Mouse (Mus musculus) splenic B cell, adult 2 months (primary cell): ENCODE data around the gene Csmd2.

Experiments used
- DNase-seq: peaks from one replicate; pipeline ENCODE4 v3.0.0-alpha.2; 2011; ENCODE audit warnings: low read depth, low spot score
- H3K27me3 ChIP-seq: 2 replicates; pipeline ENCODE4 v1.6.1; 2012; ENCODE audit warnings: mild to moderate bottlenecking, low read length, moderate library complexity, mixed read lengths; ENCODE audit not compliant: control insufficient read depth, poor library complexity, insufficient read depth, severe bottlenecking
- H3K36me3 ChIP-seq: 2 replicates; pipeline ENCODE4 v1.6.1; 2012; ENCODE audit warnings: mild to moderate bottlenecking, low read length, moderate library complexity, mixed read lengths; ENCODE audit not compliant: control insufficient read depth, poor library complexity, insufficient read depth, severe bottlenecking

Gene Csmd2

DNA sequence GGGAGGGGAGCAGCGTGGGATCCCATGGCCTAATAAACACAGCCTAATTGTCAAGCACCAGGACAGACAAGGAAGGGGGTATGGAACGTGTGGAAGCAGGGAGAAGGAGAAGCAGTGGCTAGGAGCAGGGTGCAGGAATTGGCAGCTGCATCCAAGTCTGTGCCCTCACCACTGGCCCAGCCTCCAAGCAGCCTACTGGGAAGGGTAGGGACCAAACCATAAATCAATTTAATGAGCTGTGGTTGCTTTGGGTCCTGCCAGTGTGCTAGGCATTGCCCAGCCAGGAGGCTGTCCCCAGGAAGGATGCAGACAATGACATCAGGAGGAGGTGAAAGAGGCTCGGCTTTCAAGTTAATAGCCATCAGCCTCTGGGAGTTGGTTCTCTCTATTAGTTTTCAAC lies 100.0 kb downstream of the Csmd2 start:
- Histone ChIP-seq H3K27me3 (no peaks in the 10 kb centered on the region), H3K36me3 (no peaks in the 10 kb centered on the region)
- no peak for DNase-seq

- H3K36me3 ChIP-seq = no peaks in the 10 kb centered on the region
- DNase-seq = no peak
- H3K27me3 ChIP-seq = no peaks in the 10 kb centered on the region
These were observed 100.6 kb downstream of the Csmd2 start for GRCm38 (mm10) chr4:128088264-128088663.

- DNase-seq = no peak
- Histone ChIP-seq H3K36me3 (no peaks in the 10 kb centered on the region), H3K27me3 (no peaks in the 10 kb centered on the region)
These were observed 104.3 kb downstream of the Csmd2 start for GRCm38 (mm10) chr4:128091938-128092337.

DNA sequence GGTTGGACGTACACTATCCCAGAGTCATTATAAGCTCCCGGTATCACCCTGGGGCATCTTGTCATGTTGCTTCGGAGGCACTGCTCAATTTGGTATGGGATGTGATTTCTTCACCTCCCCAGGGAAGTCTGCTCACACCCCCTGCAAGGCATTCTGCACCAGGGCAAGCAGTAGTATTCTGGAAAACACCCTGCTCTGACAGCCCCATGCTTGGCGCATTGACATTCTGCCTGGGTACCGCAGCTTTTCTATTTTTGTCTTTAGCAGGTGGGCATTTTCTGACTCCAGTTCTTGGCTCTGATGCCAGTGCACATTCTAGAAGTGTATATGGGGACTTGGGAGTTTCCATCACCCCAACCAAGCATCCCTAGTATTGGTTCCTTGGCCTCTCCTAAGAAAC lies 111.9 kb downstream of the Csmd2 start:
- H3K36me3 ChIP-seq = no peaks in the 10 kb centered on the region
- DNase-seq = no peak
- H3K27me3 ChIP-seq = no peaks in the 10 kb centered on the region

- no peak for DNase-seq
- H3K36me3 ChIP-seq = no peaks in the 10 kb centered on the region
These were observed 112.9 kb downstream of the Csmd2 start for GRCm38 (mm10) chr4:128100541-128100940.

DNA sequence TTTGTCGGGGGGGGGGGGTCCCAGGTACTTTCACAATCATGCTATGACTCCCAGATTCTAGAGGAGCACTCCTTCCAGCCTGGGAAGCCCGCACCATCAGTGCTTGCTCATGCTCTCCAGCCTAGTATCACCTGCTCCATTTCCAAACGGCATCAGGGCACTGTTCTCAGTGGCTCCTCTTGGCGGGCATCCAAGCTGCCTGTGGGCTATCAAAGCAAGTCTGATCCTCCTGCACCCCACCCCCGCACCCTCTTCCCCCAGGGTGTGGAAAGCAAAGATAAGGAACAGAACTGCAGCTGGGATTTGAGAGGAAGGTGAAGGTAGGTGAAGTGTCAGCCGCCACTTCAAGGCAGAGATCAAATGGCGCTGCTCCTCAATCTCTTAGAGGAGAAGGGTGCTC lies 128.7 kb downstream of the Csmd2 start:
- H3K27me3 ChIP-seq = no peaks in the 10 kb centered on the region
- H3K36me3 ChIP-seq = no peaks in the 10 kb centered on the region
- DNase-seq = no peak

More at GRCm38 (mm10) chr4:128100541-128100940, 112.9 kb downstream of the Csmd2 start:
- no peaks in the 10 kb centered on the region for H3K27me3 ChIP-seq

- DNase-seq = no peak
- Histone ChIP-seq H3K36me3 (no peaks in the 10 kb centered on the region), H3K27me3 (no peaks in the 10 kb centered on the region)
These were observed 135.6 kb downstream of the Csmd2 start for GRCm38 (mm10) chr4:128123281-128123680.

GRCm38 (mm10) chr4:128124738-128125137 lies 137.1 kb downstream of the Csmd2 start:
- Histone ChIP-seq H3K27me3 (no peaks in the 10 kb centered on the region), H3K36me3 (no peaks in the 10 kb centered on the region)
- DNase-seq = no peak

GRCm38 (mm10) chr4:128128546-128128945 lies 140.9 kb downstream of the Csmd2 start:
- DNase-seq = no peak
- H3K36me3 ChIP-seq = no peaks in the 10 kb centered on the region
- H3K27me3 ChIP-seq = no peaks in the 10 kb centered on the region

DNA sequence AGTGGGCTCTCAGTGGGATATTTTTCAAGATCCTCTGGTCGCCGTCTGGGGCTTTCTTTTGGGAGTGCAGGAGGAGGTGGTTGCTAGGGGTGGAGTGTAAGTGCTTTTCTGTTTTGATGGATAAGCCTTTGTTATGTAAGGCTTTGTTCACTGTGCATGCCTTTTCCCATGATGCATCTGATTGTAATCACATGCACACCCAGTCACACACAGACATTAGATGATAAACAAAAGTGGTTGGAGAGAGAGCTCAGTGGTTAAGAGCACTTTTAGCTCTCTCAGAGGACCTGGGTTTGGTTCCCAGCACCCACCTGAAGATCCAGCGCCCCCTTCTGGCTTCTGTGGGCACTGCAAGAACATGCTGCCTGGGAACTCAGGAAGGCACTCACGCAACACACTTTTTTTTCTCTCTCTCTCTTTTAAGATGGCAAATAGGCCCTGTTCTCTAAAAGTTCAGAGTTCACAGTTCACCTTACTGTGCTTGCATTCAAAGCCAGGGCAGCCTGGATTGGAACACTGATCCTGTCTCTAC lies 143.0 kb downstream of the Csmd2 start:
- Histone ChIP-seq H3K36me3 (no peaks in the 10 kb centered on the region), H3K27me3 (no peaks in the 10 kb centered on the region)
- no peak for DNase-seq

- no peaks in the 10 kb centered on the region for H3K27me3 ChIP-seq
- no peak for DNase-seq
- no peaks in the 10 kb centered on the region for H3K36me3 ChIP-seq
These were observed 144.0 kb downstream of the Csmd2 start for GRCm38 (mm10) chr4:128131666-128132065.

- H3K36me3 ChIP-seq = no peaks in the 10 kb centered on the region
- DNase-seq = no peak
- H3K27me3 ChIP-seq = no peaks in the 10 kb centered on the region
These were observed 145.4 kb downstream of the Csmd2 start for GRCm38 (mm10) chr4:128132876-128133646.

DNA sequence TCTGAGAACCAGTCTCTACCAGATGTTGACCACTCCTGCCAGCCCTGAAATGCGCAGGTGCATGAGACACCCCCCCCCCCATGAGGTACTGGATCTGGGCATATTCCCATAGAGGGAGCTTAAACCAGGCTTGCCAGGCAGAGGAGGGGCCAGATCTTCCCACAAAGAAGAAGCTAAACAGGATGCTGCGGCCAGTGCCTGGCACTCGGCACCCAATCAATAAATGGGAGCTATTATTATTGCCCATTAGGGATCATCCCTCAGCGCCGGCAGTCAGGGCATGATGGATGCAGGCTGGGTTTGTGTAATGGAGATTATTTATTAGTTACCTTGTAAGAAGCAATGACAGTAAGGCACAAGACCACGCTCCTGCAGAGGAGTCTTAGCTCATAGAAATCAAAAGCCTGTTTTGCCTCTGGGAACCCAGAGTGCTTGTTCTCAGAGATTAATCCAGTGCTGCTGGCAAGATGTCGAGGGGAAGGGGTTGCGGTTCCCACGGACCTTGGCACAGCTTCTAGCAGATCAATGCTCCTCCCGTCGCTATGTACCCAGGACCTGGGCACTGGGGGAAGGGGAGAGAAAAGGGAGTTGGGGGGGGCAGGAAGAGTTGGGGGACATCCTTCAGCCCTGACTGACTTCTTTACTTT lies 146.8 kb downstream of the Csmd2 start:
- Histone ChIP-seq H3K36me3 (no peaks in the 10 kb centered on the region), H3K27me3 (no peaks in the 10 kb centered on the region)
- DNase-seq = no peak

GRCm38 (mm10) chr4:128135014-128135622 lies 147.5 kb downstream of the Csmd2 start:
- DNase-seq = no peak
- H3K36me3 ChIP-seq = no peaks in the 10 kb centered on the region
- H3K27me3 ChIP-seq = no peaks in the 10 kb centered on the region

- H3K27me3 ChIP-seq = no peaks in the 10 kb centered on the region
- H3K36me3 ChIP-seq = no peaks in the 10 kb centered on the region
- DNase-seq = no peak
These were observed 152.3 kb downstream of the Csmd2 start for GRCm38 (mm10) chr4:128139991-128140390.
